Mouse (Mus musculus): ENCODE results near the gene Ttc12. TPM values are rescaled to one million over a fixed set of nuclear protein-coding genes. Genes with fewer than 3 reads are reported as not detected.

Gene Ttc12
- total RNA-seq (2023): not detected

DNA sequence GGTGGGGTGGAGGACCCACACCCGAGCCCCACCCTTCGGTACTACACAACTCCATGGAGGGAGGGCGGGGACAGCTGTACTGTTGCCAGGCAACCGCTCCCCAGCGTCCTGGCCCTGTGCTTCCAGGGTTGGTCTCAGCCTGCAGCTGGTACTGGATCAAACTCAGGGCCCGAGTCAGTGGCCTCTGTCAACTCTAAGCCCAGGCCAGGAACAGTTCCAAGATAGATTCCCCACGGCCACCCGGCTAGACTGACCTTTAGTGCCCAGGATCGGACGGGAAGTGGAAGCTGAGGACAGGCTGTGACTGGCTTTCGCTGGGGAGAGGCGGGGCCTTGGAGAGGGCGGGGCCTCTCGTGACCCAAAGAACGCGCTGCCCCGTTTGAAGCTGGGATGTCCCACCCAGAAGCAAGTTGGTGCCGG is at the start of gene Ttc12:
TSS of gene Ttc12 (minus strand) at position 334 of the 420 bp plus-strand sequence.

GRCm38 (mm10) chr9:49426921-49427320 is 59.1 kb downstream of the Ttc12 start, which contains the start of gene Ankk1:
Gene Ankk1, minus strand, starts transcription at chr9:49427021.

Other genes starting within 250 kb of the Ttc12 start
- not detected for gene Gm4894, start 235.7 kb downstream of the Ttc12 start, total RNA-seq (2023)
- not detected for gene Drd2, start 145.6 kb downstream of the Ttc12 start, total RNA-seq (2023)
- not detected for gene Ankk1, start 59.2 kb downstream of the Ttc12 start, total RNA-seq (2023)